Mouse (Mus musculus): ENCODE data around the gene Spdl1.
"Not testable (repeated sequence)": the region's sequence is repeated elsewhere in the genome, so short reads cannot be mapped to it uniquely, and the experiment has no call there.

DNA sequence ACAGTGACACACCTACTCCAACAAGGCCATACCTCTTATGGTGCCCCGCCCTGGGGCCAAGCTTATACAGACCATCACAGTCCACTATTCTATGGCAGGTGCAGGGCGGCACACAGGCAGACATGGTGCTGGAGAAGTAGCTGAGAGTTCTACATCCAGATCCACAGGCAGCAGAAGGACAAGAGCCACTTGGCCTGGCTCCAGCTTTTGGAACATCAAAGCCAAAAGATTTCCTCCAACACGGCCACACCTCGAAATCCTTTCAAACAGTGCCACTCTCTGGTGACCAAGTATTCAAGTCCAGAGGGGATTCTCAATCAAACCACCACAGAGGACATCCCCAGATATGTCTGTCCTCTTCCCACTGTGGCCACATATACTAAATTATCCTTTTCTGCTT is 28.4 kb downstream of the Spdl1 start:
- not testable (repeated sequence) for TF ChIP-seq CTCF, EP300 (IDR thresholded peaks at IDR 0.05; ENCODE audit: low read depth)
